Mouse (Mus musculus): ENCODE results near the gene Rab11b. TPM values are rescaled to one million over a fixed set of nuclear protein-coding genes. Genes with fewer than 3 reads are reported as not detected.
A peak's percentile ranks its signal among the peaks of the same experiment; 100 is the strongest.

The Rab11b gene
- 225 and 270 TPM in 2 replicates for polyA plus RNA-seq (2012; rRNA removed)

DNA sequence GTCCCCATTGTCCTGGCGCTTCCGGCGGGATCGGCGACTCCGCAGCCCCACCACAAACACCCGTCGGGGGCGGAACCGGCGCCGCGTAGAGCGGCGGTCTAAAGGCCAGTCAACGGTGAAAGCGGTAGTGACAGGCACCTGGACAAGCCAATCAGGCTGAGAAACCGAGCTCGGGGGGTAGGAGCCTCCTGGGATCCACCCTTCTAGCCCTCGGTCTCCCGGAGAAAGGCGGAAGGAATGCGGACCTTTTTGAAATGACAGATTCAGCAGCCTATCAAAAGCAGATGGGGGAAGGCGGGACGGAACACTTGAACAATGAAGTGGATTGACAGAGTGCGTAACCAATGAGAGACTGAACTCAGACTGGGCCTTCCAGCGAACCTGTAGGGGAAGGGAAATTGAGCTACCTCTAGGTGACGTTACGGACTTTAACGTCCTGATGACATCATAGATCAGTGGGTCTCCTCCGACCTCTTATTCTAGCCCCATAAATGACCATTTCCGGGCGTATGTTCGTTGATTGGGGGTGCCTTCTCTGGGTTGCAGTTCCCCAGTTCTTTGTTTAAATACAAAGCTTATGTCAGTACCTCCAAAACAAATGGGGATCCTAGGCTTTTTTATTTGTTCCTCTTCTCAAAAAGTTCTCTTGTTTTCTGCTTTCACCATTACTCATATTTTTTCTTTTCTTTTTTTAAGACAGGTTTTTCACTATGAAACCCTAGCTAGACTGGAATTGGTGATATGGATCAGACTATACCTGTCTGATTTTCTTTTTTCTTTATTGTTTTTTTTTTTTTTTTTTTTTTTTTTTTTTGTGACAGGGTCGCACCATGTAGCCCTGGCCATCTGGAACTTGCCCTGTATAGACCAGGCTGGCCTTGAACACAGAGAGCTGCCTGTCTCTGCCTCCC is at the start of gene Rab11b:
TSS of gene Rab11b (minus strand) at position 276 of the 911 bp plus-strand sequence.
- WGBS, result 2% methylated on average over 35 of the region's 35 CpGs
- Histone ChIP-seq H3K27ac (ENCODE audit: insufficient read depth, low read length) (peak within 1 kb of the TSS; percentile 99), H3K4me1 (ENCODE audit: control insufficient read depth, insufficient read depth, insufficient read length) (peaks cover 19% of the 10 kb centered on the region), H3K36me3 (ENCODE audit: control insufficient read depth, insufficient read depth, low read length) (no peaks in the 10 kb centered on the region), H3K27me3 (ENCODE audit: control insufficient read depth, insufficient read depth, low read length) (no peaks in the 10 kb centered on the region), H3K4me3 (ENCODE audit: extremely low read depth, insufficient read depth, insufficient read length) (peak within 1 kb of the TSS; percentile 84)
- TF ChIP-seq POLR2A (IDR thresholded peaks at IDR 0.05; ENCODE audit: low read depth, low read length), result no peak
- TF ChIP-seq CTCF (IDR thresholded peaks at IDR 0.05; ENCODE audit: extremely low read depth, insufficient read depth, insufficient read length, insufficient replicate concordance), result no peak
- peak; percentile 100 for DNase-seq (ENCODE audit: low read depth in 1 of 2, low spot score in 2 of 2)

DNA sequence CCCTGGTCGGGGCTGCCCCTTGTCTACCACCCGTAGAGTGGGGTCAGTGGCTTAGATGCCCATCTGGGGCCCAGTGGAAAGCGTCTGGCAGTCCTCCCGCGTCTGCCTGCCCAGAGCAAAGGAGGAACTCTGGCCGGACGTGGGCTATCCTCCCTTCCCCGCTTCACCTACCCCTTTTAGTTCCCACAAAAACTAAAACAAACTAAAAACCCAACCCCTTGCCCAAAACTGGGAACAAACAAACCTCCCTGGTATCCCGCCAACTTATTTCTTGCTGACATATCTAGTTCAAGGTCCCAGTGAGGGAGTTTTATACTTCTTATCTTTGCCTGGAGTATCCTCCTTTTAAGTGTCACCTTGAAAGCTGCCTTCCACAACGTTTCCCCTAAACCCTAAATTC is 47.9 kb upstream of the Rab11b start:
- WGBS, result 10% methylated on average over 10 of the region's 10 CpGs
- H3K27me3 ChIP-seq (ENCODE audit: control insufficient read depth, insufficient read depth, low read length), result peaks cover 7% of the 10 kb centered on the region
- no peak for DNase-seq (ENCODE audit: low read depth in 1 of 2, low spot score in 2 of 2)
- H3K4me3 ChIP-seq (ENCODE audit: extremely low read depth, insufficient read depth, insufficient read length), result no peak overlapping the region
- H3K36me3 ChIP-seq (ENCODE audit: control insufficient read depth, insufficient read depth, low read length), result no peaks in the 10 kb centered on the region
- H3K27ac ChIP-seq (ENCODE audit: insufficient read depth, low read length), result no peak overlapping the region
- H3K4me1 ChIP-seq (ENCODE audit: control insufficient read depth, insufficient read depth, insufficient read length), result peaks cover 4% of the 10 kb centered on the region
- TF ChIP-seq CTCF (IDR thresholded peaks at IDR 0.05; ENCODE audit: extremely low read depth, insufficient read depth, insufficient read length, insufficient replicate concordance) (no peak), POLR2A (IDR thresholded peaks at IDR 0.05; ENCODE audit: low read depth, low read length) (no peak)

DNA sequence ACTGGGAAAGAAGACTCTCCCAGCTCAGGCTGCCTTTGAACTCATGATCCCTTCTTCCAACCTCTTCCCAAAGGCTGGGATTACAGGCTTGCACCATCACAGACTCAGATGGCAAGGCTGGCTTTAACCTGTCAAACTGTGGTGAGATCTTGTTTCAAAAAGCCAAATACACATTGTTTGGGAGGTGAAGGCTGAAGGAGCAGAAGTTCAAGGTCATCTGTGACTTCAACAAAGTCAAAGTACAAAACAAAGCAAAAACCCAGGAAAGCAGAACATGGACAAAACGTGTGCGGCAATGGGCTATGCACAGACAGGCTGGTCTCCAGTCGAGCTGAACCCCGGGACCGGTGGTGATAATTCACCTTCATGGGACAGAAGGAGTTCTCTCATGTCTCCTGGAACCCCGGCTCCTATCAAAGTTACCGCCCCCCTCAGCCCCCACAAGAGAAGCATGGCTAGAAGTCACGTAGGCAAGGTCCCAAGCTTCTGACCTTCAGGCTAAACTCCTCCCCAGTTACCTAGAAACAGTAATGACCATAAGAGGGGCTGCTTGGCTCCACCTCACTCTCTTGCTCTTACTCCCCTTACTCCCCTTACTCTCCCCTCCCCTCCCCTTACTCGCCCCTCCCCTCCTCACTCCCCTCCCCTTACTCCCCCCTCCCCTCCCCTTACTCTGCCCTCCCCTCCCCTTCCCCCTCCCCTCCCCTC is 47.0 kb upstream of the Rab11b start:
- Histone ChIP-seq H3K4me3 (ENCODE audit: extremely low read depth, insufficient read depth, insufficient read length) (no peak overlapping the region), H3K36me3 (ENCODE audit: control insufficient read depth, insufficient read depth, low read length) (no peaks in the 10 kb centered on the region), H3K27ac (ENCODE audit: insufficient read depth, low read length) (no peak overlapping the region), H3K27me3 (ENCODE audit: control insufficient read depth, insufficient read depth, low read length) (peaks cover 7% of the 10 kb centered on the region), H3K4me1 (ENCODE audit: control insufficient read depth, insufficient read depth, insufficient read length) (peaks cover 4% of the 10 kb centered on the region)
- WGBS, result 77% methylated on average over 8 of the region's 9 CpGs
- no peak for DNase-seq (ENCODE audit: low read depth in 1 of 2, low spot score in 2 of 2)
- TF ChIP-seq CTCF (IDR thresholded peaks at IDR 0.05; ENCODE audit: extremely low read depth, insufficient read depth, insufficient read length, insufficient replicate concordance) (no peak), POLR2A (IDR thresholded peaks at IDR 0.05; ENCODE audit: low read depth, low read length) (no peak)

DNA sequence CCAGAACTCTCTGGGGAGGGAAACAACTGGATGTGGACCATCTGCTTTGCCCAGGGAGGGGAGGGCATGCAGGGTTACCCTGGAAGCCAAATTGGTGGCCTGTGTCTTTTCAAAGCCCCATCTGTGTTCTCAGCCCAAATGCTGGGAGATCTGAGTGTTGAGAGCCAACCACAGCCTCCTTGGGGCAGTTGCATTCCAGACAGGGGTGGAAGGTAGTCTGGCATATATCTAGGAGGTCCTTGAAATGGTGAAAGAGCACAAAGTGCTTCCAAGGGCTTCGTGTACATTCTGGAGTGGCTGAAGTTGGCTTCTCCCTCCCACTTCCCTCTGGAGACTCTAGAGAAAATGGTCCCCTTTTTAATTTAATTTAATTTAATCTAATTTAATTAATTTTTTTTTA is 44.4 kb upstream of the Rab11b start:
- no peak overlapping the region for H3K4me3 ChIP-seq (ENCODE audit: extremely low read depth, insufficient read depth, insufficient read length)

DNA sequence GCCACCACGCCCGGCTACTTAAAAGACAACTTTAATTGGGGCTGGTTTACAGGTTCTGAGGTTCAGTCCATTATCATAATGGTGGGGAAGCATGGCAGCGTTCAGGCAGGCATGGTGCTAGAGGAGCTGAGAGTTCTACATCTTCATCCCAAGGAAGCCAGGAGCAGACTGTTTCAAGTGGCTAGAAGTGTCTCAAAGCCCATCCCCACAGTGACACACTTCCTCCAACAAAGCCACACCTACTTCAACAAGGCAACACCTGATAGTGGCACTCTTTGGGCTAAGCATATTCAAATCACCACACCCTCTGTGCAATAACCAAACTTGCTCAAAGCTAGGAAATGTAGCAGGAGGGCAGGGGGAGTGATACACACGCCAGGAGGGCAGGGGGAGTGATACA is 43.9 kb upstream of the Rab11b start:
- Histone ChIP-seq H3K36me3 (ENCODE audit: control insufficient read depth, insufficient read depth, low read length) (no peaks in the 10 kb centered on the region), H3K4me3 (ENCODE audit: extremely low read depth, insufficient read depth, insufficient read length) (no peak overlapping the region), H3K27ac (ENCODE audit: insufficient read depth, low read length) (no peak overlapping the region), H3K4me1 (ENCODE audit: control insufficient read depth, insufficient read depth, insufficient read length) (no peaks in the 10 kb centered on the region; the same call in 1 of the 2 replicates), H3K27me3 (ENCODE audit: control insufficient read depth, insufficient read depth, low read length) (no peaks in the 10 kb centered on the region; the same call in 1 of the 2 replicates)
- 63% methylated on average over 4 of the region's 4 CpGs for WGBS
- DNase-seq (ENCODE audit: low read depth in 1 of 2, low spot score in 2 of 2), result no peak
- TF ChIP-seq POLR2A (IDR thresholded peaks at IDR 0.05; ENCODE audit: low read depth, low read length) (no peak), CTCF (IDR thresholded peaks at IDR 0.05; ENCODE audit: extremely low read depth, insufficient read depth, insufficient read length, insufficient replicate concordance) (no peak)

More for the DNA sequence above, 44.4 kb upstream of the Rab11b start:
- no peaks in the 10 kb centered on the region for H3K36me3 ChIP-seq (ENCODE audit: control insufficient read depth, insufficient read depth, low read length)
- WGBS, result 55% methylated on average over 1 of the region's 1 CpGs
- H3K27me3 ChIP-seq (ENCODE audit: control insufficient read depth, insufficient read depth, low read length), result no peaks in the 10 kb centered on the region; the same call in 1 of the 2 replicates
- DNase-seq (ENCODE audit: low read depth in 1 of 2, low spot score in 2 of 2), result no peak
- H3K4me1 ChIP-seq (ENCODE audit: control insufficient read depth, insufficient read depth, insufficient read length), result no peaks in the 10 kb centered on the region; the same call in 1 of the 2 replicates
- no peak overlapping the region for H3K27ac ChIP-seq (ENCODE audit: insufficient read depth, low read length)
- TF ChIP-seq POLR2A (IDR thresholded peaks at IDR 0.05; ENCODE audit: low read depth, low read length) (no peak), CTCF (IDR thresholded peaks at IDR 0.05; ENCODE audit: extremely low read depth, insufficient read depth, insufficient read length, insufficient replicate concordance) (no peak)

DNA sequence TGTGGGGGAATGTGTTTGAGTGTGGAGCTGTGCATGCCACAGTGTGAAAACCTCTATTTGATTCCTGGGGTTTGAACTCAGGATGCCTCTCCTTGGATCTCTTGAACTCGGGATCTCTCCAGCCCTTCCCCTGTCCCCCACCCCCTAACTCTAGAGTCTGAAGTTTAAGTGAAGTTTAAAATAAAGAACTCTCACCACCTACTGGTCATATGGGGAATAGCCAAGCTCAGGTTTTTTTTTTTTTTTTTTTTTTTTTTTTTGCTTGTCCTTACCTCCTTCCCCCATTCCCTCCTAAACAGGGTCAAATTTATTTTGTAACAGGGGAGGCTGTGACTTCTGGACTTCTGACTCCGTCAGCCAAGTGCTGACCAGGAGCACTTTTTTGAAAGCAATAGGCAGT is 41.9 kb upstream of the Rab11b start:
- Histone ChIP-seq H3K27me3 (ENCODE audit: control insufficient read depth, insufficient read depth, low read length) (no peaks in the 10 kb centered on the region), H3K36me3 (ENCODE audit: control insufficient read depth, insufficient read depth, low read length) (no peaks in the 10 kb centered on the region), H3K4me3 (ENCODE audit: extremely low read depth, insufficient read depth, insufficient read length) (no peak overlapping the region), H3K4me1 (ENCODE audit: control insufficient read depth, insufficient read depth, insufficient read length) (no peaks in the 10 kb centered on the region), H3K27ac (ENCODE audit: insufficient read depth, low read length) (no peak overlapping the region)
- WGBS, result 3% methylated on average over 2 of the region's 2 CpGs
- no peak for DNase-seq (ENCODE audit: low read depth in 1 of 2, low spot score in 2 of 2)
- TF ChIP-seq POLR2A (IDR thresholded peaks at IDR 0.05; ENCODE audit: low read depth, low read length) (no peak), CTCF (IDR thresholded peaks at IDR 0.05; ENCODE audit: extremely low read depth, insufficient read depth, insufficient read length, insufficient replicate concordance) (no peak)
